ENCODE assay signal across 21 mouse cellular contexts in genomic region chr13:31926599-31926998, GRCm38 (mm10).
DNase-seq lines count a peak whose midpoint lies in the region; ATAC-seq lines count a peak whose summit lies in the region.
"Had no signal": no experiment of that assay in that cellular context is flagged by ENCODE, and none has a peak within 500 bp of the region (broad histone marks: within the 10 kb centered on the region; RNA-seq: fewer than 3 reads in every experiment).

No protein-coding gene starts in this region.

- DNase-seq in left cerebral cortex, adult 11 months (ENCODE audit: low spot score) = peak; percentile 36
- no peak for DNase-seq in left cerebral cortex, postnatal 4 days
- peak; percentile 35 to 55 for DNase-seq in layer of hippocampus, adult 8-10 months (ENCODE audit: low spot score in 2 of 2)
- DNase-seq in left cerebral cortex, postnatal 14 days (ENCODE audit: low spot score in 2 of 2) = peak; percentile 53 to 56
- no peak for DNase-seq in heart, postnatal 14 days
- no peak for DNase-seq in adrenal gland, postnatal 25 days
- DNase-seq: B cell, adult 2 months; cerebellum, adult 9-11 months; kidney, adult 8-10 months; kidney, postnatal 25 days; liver, embryonic 13.5 days; thymus, postnatal 14 days had no signal

- intact Hi-C loops in left cerebral cortex, postnatal 4 days (cut with DNase I) = no loop called here
- intact Hi-C loops in left cerebral cortex, postnatal 14 days (cut with DNase I) = no loop called here
- intact Hi-C loops in heart, postnatal 14 days (cut with DNase I) = no loop called here

- WGBS in forebrain, embryonic 13.5 days = 72% methylated on average over 5 of the region's 5 CpGs

- H3K4me3 ChIP-seq in forebrain, embryonic 13.5 days = no peak overlapping the region
- H3K4me3 ChIP-seq: heart, embryonic 13.5 days; limb, embryonic 12.5 days; liver, embryonic 13.5 days; lung, embryonic 15.5 days; neural tube, embryonic 13.5 days had no signal

- no peaks in the 10 kb centered on the region for H3K36me3 ChIP-seq in forebrain, embryonic 13.5 days (ENCODE audit: poor library complexity, severe bottlenecking)
- H3K36me3 ChIP-seq: heart, embryonic 13.5 days; limb, embryonic 12.5 days; liver, embryonic 13.5 days; lung, embryonic 15.5 days; neural tube, embryonic 13.5 days had no signal

- H3K9me3 ChIP-seq in forebrain, embryonic 13.5 days (replicated peaks) = no peaks in the 10 kb centered on the region
- H3K9me3 ChIP-seq: heart, embryonic 13.5 days; limb, embryonic 12.5 days; liver, embryonic 13.5 days; lung, embryonic 15.5 days; neural tube, embryonic 13.5 days had no signal

- no peak overlapping the region for H3K9ac ChIP-seq in forebrain, embryonic 13.5 days
- H3K9ac ChIP-seq: heart, embryonic 13.5 days; limb, embryonic 12.5 days; liver, embryonic 13.5 days; lung, embryonic 15.5 days; neural tube, embryonic 13.5 days had no signal

- H3K27me3 ChIP-seq in forebrain, embryonic 13.5 days = no peaks in the 10 kb centered on the region
- H3K27me3 ChIP-seq: heart, embryonic 13.5 days; liver, embryonic 13.5 days; neural tube, embryonic 13.5 days; Patski had no signal

- ATAC-seq in forebrain, embryonic 13.5 days = no peak
- ATAC-seq: inflammation-experienced regulatory T-cells, adult 6 months; Patski had no signal

- no peak overlapping the region for H3K27ac ChIP-seq in forebrain, embryonic 13.5 days
- H3K27ac ChIP-seq: heart, embryonic 13.5 days; limb, embryonic 12.5 days; liver, embryonic 13.5 days; lung, embryonic 15.5 days; macrophage; neural tube, embryonic 13.5 days had no signal

- no peak overlapping the region for H3K4me2 ChIP-seq in forebrain, embryonic 13.5 days
- H3K4me2 ChIP-seq: heart, embryonic 13.5 days; limb, embryonic 12.5 days; liver, embryonic 13.5 days; lung, embryonic 15.5 days; midbrain, embryonic 11.5 days; neural tube, embryonic 13.5 days had no signal

- H3K4me1 ChIP-seq in forebrain, embryonic 13.5 days = no peaks in the 10 kb centered on the region
- H3K4me1 ChIP-seq: heart, embryonic 13.5 days; limb, embryonic 12.5 days; lung, embryonic 15.5 days; neural tube, embryonic 13.5 days had no signal

Comparison
In these comparisons a context has a peak if more than half of its experiments do, and no peak if none do; other contexts are left out.
1. DNase-seq: peak in left cerebral cortex, adult 11 months (single experiment), layer of hippocampus, adult 8-10 months (2 of 2) and left cerebral cortex, postnatal 14 days (2 of 2); none in left cerebral cortex, postnatal 4 days (single experiment), heart, postnatal 14 days (0 of 2) and adrenal gland, postnatal 25 days (single experiment).